Mouse (Mus musculus) kidney, adult 2 months (tissue): Measurements from ENCODE around the gene Scpep1. TPM values are rescaled to one million over a fixed set of nuclear protein-coding genes. Genes with fewer than 3 reads are reported as not detected.
"Not testable (repeated sequence)": the region's sequence is repeated elsewhere in the genome, so short reads cannot be mapped to it uniquely, and the experiment has no call there.

Experiments used
- DNase-seq: peaks from one replicate; pipeline ENCODE4 v3.0.0; 2021
- H3K27ac ChIP-seq: fragments of 200-500 bp; 2 replicates; pipeline ENCODE4 v1.5.1; 2012; ENCODE audit warnings: low read depth, low read length, control low read depth, inconsistent platforms; ENCODE audit not compliant: insufficient read depth
- H3K27me3 ChIP-seq: fragments of 200-500 bp; replicated peaks from 2 replicates; pipeline ENCODE4 v1.6.1; 2012; ENCODE audit warnings: mild to moderate bottlenecking, moderate library complexity, low read length, inconsistent platforms; ENCODE audit not compliant: control insufficient read depth, insufficient read depth
- H3K36me3 ChIP-seq: fragments of 200-500 bp; 2 replicates; pipeline ENCODE4 v1.6.1; 2012; ENCODE audit warnings: mild to moderate bottlenecking, moderate library complexity, low read length, inconsistent platforms; ENCODE audit not compliant: control insufficient read depth, insufficient read depth
- H3K4me1 ChIP-seq: fragments of 200-500 bp; 2 replicates; pipeline ENCODE4 v1.6.1; 2011; ENCODE audit warnings: low read length; ENCODE audit not compliant: control insufficient read depth, insufficient read depth
- H3K4me3 ChIP-seq: fragments of 200-500 bp; 2 replicates; pipeline ENCODE4 v1.5.1; 2011; ENCODE audit warnings: mild to moderate bottlenecking, low read depth, low read length, control low read depth; ENCODE audit not compliant: insufficient read depth
- CTCF ChIP-seq: fragments of 200-500 bp; conservative IDR thresholded peaks from 2 replicates; pipeline ENCODE4 v1.5.1; 2011; ENCODE audit warnings: low read depth, mild to moderate bottlenecking, control low read depth, low read length, moderate library complexity, mixed read lengths; ENCODE audit not compliant: insufficient read depth, insufficient read length
- POLR2A ChIP-seq: fragments of 200-500 bp; IDR thresholded peaks from one replicate; pipeline ENCODE4 v1.6.1; 2011; ENCODE audit warnings: low read depth, low read length, control low read depth
- WGBS: fragments of 180-500 bp; shearing (Covaris S2); methylation state at CpG from one replicate; pipeline ENCODE4 v1.1.7; 2018; 5-methylcytosine and 5-hydroxymethylcytosine counted together
- polyA plus RNA-seq: library from polyadenylated mRNA; depleted of rRNA; stranded (reverse); fragments of >200 nt; gene quantifications from 2 replicates; pipeline ENCODE4 v1.2.3, GENCODE M21; 2012

The Scpep1 gene
- polyA plus RNA-seq, 1 experiment = 74.1 TPM

DNA sequence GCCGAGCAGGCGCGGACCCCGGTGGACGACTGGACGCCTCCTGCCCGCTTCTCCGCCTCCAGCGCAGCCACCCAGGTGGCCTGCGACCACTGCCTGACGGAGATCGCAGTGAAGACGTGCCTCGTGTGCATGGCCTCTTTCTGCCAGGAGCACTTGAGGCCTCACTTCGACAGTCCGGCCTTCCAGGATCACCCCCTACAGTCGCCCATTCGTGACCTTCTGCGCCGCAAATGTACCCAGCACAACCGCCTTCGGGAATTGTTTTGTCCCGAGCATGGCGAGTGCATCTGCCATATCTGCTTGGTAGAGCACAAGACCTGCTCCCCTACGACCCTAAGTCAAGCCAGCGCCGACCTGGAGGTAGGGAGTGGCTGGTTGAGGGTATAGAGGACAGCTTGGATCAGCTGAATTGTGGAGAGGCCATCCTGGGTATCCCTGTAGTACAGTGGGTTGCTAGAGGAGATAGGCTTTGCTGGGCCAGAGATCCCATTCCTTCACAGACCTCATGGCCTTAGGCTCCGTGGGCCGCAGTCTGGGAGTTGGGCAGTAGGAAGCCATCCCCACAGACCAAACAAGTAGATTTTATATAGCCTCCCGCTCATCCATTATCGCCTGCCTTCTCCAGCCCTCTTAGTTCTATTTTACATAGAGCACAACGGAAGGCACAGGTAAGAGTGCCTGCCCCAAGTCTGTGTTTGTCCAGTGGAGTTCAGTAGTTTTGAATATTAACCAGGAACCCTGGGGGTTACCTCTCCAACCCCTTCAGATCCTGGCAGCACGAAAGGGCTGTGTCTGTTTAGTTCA lies 44.7 kb upstream of the Scpep1 start:
- no peak for TF ChIP-seq CTCF
- no peak for TF ChIP-seq POLR2A
- H3K4me3 ChIP-seq = peak overlapping the region; percentile 82
- H3K27ac ChIP-seq = peak overlapping the region; percentile 75
- peak; percentile 73 for DNase-seq
- H3K36me3 ChIP-seq = no peaks in the 10 kb centered on the region
- H3K27me3 ChIP-seq = no peaks in the 10 kb centered on the region
- H3K4me1 ChIP-seq = peaks cover 14% of the 10 kb centered on the region
- WGBS = 11% methylated on average over 33 of the region's 33 CpGs

DNA sequence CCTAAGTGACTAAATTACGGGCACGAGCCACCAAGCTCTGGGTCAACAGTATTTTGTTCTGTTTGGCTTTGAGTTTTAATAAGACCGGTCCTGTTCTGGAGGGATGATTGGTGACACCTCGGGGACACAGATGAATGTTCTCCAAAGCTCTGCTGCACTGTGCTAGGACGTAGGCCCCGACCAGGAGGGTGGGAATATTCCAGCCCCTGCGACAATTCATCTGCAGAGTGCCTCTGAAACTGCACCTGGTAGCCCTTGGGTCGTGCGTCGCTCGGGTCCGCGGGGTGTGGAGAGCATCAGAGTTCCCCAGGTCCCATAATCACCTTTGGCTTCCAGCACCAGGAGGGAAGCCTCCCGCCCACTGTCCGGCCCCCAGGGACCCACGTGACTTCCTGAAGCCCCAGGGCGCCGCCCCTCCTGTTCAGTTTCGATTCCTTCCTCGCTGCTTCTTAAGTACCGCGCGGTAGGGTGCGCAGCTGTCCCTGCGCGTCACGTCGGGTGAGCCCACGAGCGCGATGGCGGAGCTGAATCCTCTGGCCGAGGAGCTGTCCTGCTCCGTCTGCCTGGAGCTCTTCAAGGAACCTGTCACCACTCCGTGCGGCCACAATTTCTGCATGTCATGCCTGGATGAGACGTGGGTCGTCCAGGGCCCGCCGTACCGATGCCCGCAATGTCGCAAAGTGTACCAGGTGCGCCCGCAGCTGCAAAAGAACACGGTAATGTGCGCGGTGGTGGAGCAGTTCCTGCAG lies 43.9 kb upstream of the Scpep1 start, which contains the start of gene Trim25:
Gene Trim25 (plus strand): TSS at position 403 of the 749 bp plus-strand sequence.
- TF ChIP-seq CTCF = 0 out of 2 replicates have a peak, but pooled peaks have one; percentile 13
- TF ChIP-seq POLR2A = peak; percentile 96
- DNase-seq = peak; percentile 98

DNA sequence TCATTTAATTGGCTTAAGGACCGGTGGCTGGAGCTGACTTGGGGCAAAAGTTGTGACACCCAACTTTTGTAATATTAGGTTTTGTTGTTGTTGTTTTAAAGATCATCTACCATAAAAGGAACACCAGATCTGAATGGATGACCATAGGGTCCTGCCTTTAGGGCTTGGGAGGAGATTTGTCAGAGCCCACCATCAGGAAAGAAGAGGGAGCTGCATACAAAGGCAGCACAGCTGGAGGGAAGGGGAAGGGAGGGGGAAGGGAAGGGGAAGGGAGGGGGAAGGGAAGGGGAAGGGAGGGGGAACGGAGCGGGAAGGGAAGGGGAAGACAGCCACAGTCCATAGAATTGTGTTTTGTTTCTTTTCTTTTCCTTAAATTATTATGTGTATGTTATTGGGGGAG lies 43.1 kb upstream of the Scpep1 start:
- Histone ChIP-seq H3K27ac (no peak overlapping the region), H3K4me3 (no peak overlapping the region), H3K4me1 (peaks cover 9% of the 10 kb centered on the region), H3K27me3 (no peaks in the 10 kb centered on the region), H3K36me3 (no peaks in the 10 kb centered on the region)
- no peak for DNase-seq
- no peak for TF ChIP-seq CTCF
- no peak for TF ChIP-seq POLR2A
- 37% methylated on average over 3 of the region's 3 CpGs for WGBS

More for the DNA sequence above, 43.9 kb upstream of the Scpep1 start, which contains the start of gene Trim25:
- 2% methylated on average over 48 of the region's 48 CpGs for WGBS
- H3K27ac ChIP-seq = peak within 1 kb of the TSS; percentile 75
- peak within 1 kb of the TSS; percentile 82 for H3K4me3 ChIP-seq
- H3K36me3 ChIP-seq = no peaks in the 10 kb centered on the region
- H3K27me3 ChIP-seq = no peaks in the 10 kb centered on the region
- peaks cover 14% of the 10 kb centered on the region for H3K4me1 ChIP-seq

DNA sequence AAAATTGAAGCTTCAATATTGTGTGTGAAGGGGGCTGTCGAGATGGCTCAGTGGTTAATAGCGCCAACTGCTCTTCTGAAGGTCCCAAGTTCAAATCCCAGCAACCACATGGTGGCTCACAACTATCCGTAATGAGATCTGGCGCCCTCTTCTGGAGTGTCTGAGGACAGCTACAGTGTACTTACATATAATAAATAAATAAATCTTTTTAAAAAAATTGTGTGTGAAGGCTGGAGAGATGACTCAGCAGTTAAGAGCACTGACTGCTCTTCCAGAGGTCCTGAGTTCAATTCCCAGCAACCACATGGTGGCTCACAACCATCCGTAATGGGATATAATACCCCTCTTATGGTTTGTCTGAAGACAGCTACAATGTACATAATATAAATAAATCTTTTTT lies 42.1 kb upstream of the Scpep1 start:
- not testable (repeated sequence) for H3K27me3 ChIP-seq, H3K4me1 ChIP-seq, H3K4me3 ChIP-seq, H3K36me3 ChIP-seq, H3K27ac ChIP-seq
- DNase-seq = peak; percentile 29
- WGBS = 82% methylated on average over 5 of the region's 5 CpGs

DNA sequence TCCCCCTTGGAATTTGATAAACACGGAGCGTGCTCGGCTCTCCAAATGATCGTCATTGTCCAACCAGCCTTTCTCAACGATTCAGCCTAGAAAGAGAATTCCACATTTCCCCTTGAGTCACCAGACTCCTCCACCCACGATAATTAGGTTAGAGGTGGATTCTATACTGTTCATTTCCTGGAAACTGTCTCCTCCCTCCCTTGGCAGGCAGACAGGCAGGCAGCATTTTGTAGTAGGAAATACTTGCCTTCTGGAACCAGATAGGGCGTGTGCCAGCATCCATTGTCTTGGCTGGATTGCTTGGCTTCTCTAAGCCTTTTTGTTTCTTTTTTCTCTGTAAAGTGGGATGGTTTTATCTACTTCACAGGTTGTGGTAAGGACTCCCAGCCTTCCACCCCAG lies 41.2 kb upstream of the Scpep1 start:
- Histone ChIP-seq H3K36me3 (no peaks in the 10 kb centered on the region), H3K27ac (peak overlapping the region; percentile 33; the same call in 1 of the 2 replicates), H3K27me3 (no peaks in the 10 kb centered on the region), H3K4me3 (no peak overlapping the region), H3K4me1 (no peaks in the 10 kb centered on the region; the same call in 1 of the 2 replicates)
- peak; percentile 59 for DNase-seq
- 54% methylated on average over 7 of the region's 7 CpGs for WGBS
- no peak for TF ChIP-seq POLR2A
- no peak for TF ChIP-seq CTCF

DNA sequence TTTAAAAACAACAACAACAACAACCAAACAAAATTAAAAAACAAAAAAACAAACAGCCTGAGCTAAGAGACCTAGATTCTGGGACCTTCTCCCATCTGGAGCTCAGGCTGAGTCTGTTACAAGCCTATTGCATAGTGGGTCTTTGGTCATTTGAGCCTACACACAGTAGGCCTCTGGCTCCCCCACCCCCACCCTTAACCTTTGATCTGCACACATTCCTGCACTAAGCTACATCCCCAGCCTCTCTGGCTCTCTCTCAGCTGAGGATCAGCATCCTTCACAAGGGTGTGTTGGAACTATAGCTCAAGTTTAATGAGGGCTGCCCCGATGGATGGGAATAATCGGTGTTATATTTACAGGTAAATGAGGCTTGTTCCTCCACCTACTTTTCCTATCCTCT lies 40.4 kb upstream of the Scpep1 start:
- Histone ChIP-seq H3K4me1 (no peaks in the 10 kb centered on the region; the same call in 1 of the 2 replicates), H3K4me3 (no peak overlapping the region), H3K36me3 (no peaks in the 10 kb centered on the region; the same call in none of the 2 replicates), H3K27ac (no peak overlapping the region), H3K27me3 (no peaks in the 10 kb centered on the region)
- TF ChIP-seq POLR2A (no peak), CTCF (no peak)
- WGBS = 75% methylated on average over 2 of the region's 2 CpGs
- DNase-seq = no peak

DNA sequence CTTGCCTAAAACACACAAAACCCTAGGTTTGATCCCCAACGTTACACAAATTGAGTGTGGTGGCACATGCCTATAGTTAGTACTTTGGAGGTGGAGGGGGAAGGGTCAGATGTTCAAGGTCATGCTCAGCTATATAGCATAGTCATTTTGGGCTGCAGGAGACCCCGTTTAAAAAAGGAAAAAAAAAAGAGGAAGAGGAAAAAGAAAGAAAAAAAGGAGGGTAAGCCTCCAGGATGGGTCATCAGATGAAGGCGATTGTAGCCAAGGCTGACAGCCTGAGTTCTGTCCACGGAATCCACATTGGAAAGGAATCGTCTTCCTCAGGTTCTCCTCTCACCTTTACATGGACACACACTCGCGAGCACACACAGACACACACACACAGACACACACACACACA lies 39.2 kb upstream of the Scpep1 start:
- no peak for DNase-seq
- Histone ChIP-seq H3K36me3 (no peaks in the 10 kb centered on the region; the same call in none of the 2 replicates), H3K27me3 (no peaks in the 10 kb centered on the region), H3K4me3 (no peak overlapping the region), H3K4me1 (no peaks in the 10 kb centered on the region; the same call in 1 of the 2 replicates), H3K27ac (no peak overlapping the region)
- WGBS = 84% methylated on average over 7 of the region's 7 CpGs
- TF ChIP-seq POLR2A = no peak
- TF ChIP-seq CTCF = no peak
